ENCODE assay signal across 7 mouse cellular contexts in the genomic region with DNA sequence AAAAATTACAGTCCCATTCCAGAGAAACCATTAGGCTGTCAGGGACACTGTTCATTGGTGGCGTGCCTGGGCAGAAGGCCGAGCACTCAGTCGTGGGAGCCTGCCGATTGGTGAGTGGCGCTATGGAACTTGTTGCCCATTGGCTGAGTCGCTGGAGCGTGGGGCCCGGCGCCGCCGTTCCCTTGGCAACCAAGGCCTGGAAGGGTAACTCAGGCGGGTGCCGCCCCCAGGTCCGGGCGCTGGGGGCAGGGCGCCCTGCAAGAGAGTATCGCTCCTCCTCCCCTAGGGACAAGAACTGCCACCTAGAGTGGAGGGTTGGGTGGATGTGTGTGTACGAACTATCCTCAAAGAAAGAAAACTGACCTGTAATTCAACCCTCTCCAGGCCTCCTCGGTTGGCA. TPM values are rescaled to one million over a fixed set of nuclear protein-coding genes. Genes with fewer than 3 reads are reported as not detected.
DNase-seq lines count a peak whose midpoint lies in the region; ATAC-seq and TF ChIP-seq lines count a peak whose summit lies in the region.

No protein-coding gene starts in this region.

- WGBS in embryonic facial prominence, embryonic 13.5 days: under 1% methylated on average over 19 of the region's 19 CpGs
- under 1% methylated on average over 19 of the region's 19 CpGs for WGBS in heart, adult 2 months
- 0% methylated on average over 19 of the region's 19 CpGs for WGBS in limb, embryonic 12.5 days
- WGBS in midbrain, embryonic 15.5 days: 0% methylated on average over 19 of the region's 19 CpGs
- WGBS in spleen, adult 2 months: 1% methylated on average over 19 of the region's 19 CpGs

- TF ChIP-seq EP300 in heart, adult 2 months (IDR thresholded peaks at IDR 0.05; ENCODE audit: insufficient read depth, low read depth, low read length): no peak

- DNase-seq in adrenal gland, postnatal 36 days: peak; percentile 98
- peak; percentile 88 to 94 for DNase-seq in heart, adult 2 months
- peak; percentile 96 to 97 for DNase-seq in kidney, adult 8-10 months
- peak; percentile 63 to 83 for DNase-seq in spleen, adult 2 months (ENCODE audit: low read depth in 1 of 2, low spot score in 2 of 2)

- H3K4me2 ChIP-seq in embryonic facial prominence, embryonic 13.5 days: peak overlapping the region; percentile 66
- H3K4me2 ChIP-seq in limb, embryonic 12.5 days: peak overlapping the region; percentile 62
- H3K4me2 ChIP-seq in midbrain, embryonic 15.5 days: peak overlapping the region; percentile 65

- no peak for TF ChIP-seq POLR2A in heart, adult 2 months (IDR thresholded peaks at IDR 0.05; ENCODE audit: insufficient read depth, low read depth, low read length)
- no peak for TF ChIP-seq POLR2A in spleen, adult 2 months (IDR thresholded peaks at IDR 0.05; ENCODE audit: low read depth, low read length)

- H3K27me3 ChIP-seq in embryonic facial prominence, embryonic 13.5 days: no peaks in the 10 kb centered on the region
- H3K27me3 ChIP-seq in heart, adult 2 months (ENCODE audit: control insufficient read depth, insufficient read depth, low read length): no peaks in the 10 kb centered on the region
- no peaks in the 10 kb centered on the region for H3K27me3 ChIP-seq in limb, embryonic 12.5 days
- no peaks in the 10 kb centered on the region for H3K27me3 ChIP-seq in midbrain, embryonic 15.5 days (replicated peaks)
- no peaks in the 10 kb centered on the region for H3K27me3 ChIP-seq in spleen, adult 2 months (ENCODE audit: control insufficient read depth, insufficient read depth, low read length)

- peaks cover 36% of the 10 kb centered on the region for H3K4me1 ChIP-seq in embryonic facial prominence, embryonic 13.5 days
- peaks cover 7% of the 10 kb centered on the region for H3K4me1 ChIP-seq in heart, adult 2 months (ENCODE audit: control insufficient read depth, insufficient read depth, low read length)
- H3K4me1 ChIP-seq in limb, embryonic 12.5 days (replicated peaks): peaks cover 33% of the 10 kb centered on the region
- H3K4me1 ChIP-seq in midbrain, embryonic 15.5 days: peaks cover 29% of the 10 kb centered on the region
- H3K4me1 ChIP-seq in spleen, adult 2 months (ENCODE audit: control insufficient read depth, insufficient read depth, insufficient read length): peaks cover 3% of the 10 kb centered on the region

- no peaks in the 10 kb centered on the region for H3K9me3 ChIP-seq in embryonic facial prominence, embryonic 13.5 days
- no peaks in the 10 kb centered on the region for H3K9me3 ChIP-seq in limb, embryonic 12.5 days
- H3K9me3 ChIP-seq in midbrain, embryonic 15.5 days: no peaks in the 10 kb centered on the region

- peak overlapping the region; percentile 80 for H3K27ac ChIP-seq in embryonic facial prominence, embryonic 13.5 days
- no peak overlapping the region for H3K27ac ChIP-seq in heart, adult 2 months
- peak overlapping the region; percentile 64 for H3K27ac ChIP-seq in limb, embryonic 12.5 days
- H3K27ac ChIP-seq in midbrain, embryonic 15.5 days: peak overlapping the region; percentile 79
- H3K27ac ChIP-seq in spleen, adult 2 months (ENCODE audit: insufficient read depth, low read length): no peak overlapping the region

- intact Hi-C loops in heart, adult 2 months (cut with DNase I): no loop called here

- H3K9ac ChIP-seq in embryonic facial prominence, embryonic 13.5 days: peak overlapping the region; percentile 57
- no peak overlapping the region for H3K9ac ChIP-seq in heart, adult 2 months (ENCODE audit: low read depth, low read length)
- 0 out of 2 replicates have a peak overlapping the region, but pooled peaks have one; percentile 23 for H3K9ac ChIP-seq in limb, embryonic 12.5 days (replicated peaks)
- H3K9ac ChIP-seq in midbrain, embryonic 15.5 days: peak overlapping the region; percentile 23; the same call in 1 of the 2 replicates

- no peaks in the 10 kb centered on the region for H3K79me2 ChIP-seq in heart, adult 2 months (replicated peaks; ENCODE audit: control insufficient read depth, insufficient read depth, low read length)

- peak overlapping the region; percentile 38 for H3K4me3 ChIP-seq in embryonic facial prominence, embryonic 13.5 days
- H3K4me3 ChIP-seq in heart, adult 2 months: peak overlapping the region; percentile 35
- H3K4me3 ChIP-seq in limb, embryonic 12.5 days (replicated peaks): peak overlapping the region; percentile 34
- H3K4me3 ChIP-seq in midbrain, embryonic 15.5 days: peak overlapping the region; percentile 39
- peak overlapping the region; percentile 25 for H3K4me3 ChIP-seq in spleen, adult 2 months (ENCODE audit: extremely low read depth, insufficient read depth, insufficient read length)

- no peaks in the 10 kb centered on the region for H3K36me3 ChIP-seq in embryonic facial prominence, embryonic 13.5 days
- H3K36me3 ChIP-seq in heart, adult 2 months (ENCODE audit: control insufficient read depth, insufficient read depth, low read length): no peaks in the 10 kb centered on the region
- no peaks in the 10 kb centered on the region for H3K36me3 ChIP-seq in limb, embryonic 12.5 days
- H3K36me3 ChIP-seq in midbrain, embryonic 15.5 days (replicated peaks): no peaks in the 10 kb centered on the region
- H3K36me3 ChIP-seq in spleen, adult 2 months (ENCODE audit: control insufficient read depth, insufficient read depth, low read length): no peaks in the 10 kb centered on the region

- ATAC-seq in embryonic facial prominence, embryonic 13.5 days (ENCODE audit: insufficient number of reproducible peaks, insufficient read depth, low FRiP score, low TSS enrichment, low read depth): peak; percentile 94
- ATAC-seq in limb, embryonic 12.5 days (ENCODE audit: insufficient number of reproducible peaks, insufficient read depth, low FRiP score, low TSS enrichment, low read depth): peak; percentile 88
- ATAC-seq in midbrain, embryonic 15.5 days (replicated peaks): peak; percentile 95

- TF ChIP-seq CTCF in heart, adult 2 months (IDR thresholded peaks at IDR 0.05): peak; percentile 29; the same call in 1 of the 2 replicates
- TF ChIP-seq CTCF in spleen, adult 2 months (IDR thresholded peaks at IDR 0.05; ENCODE audit: extremely low read depth, insufficient read depth, insufficient read length, insufficient replicate concordance): no peak

RNA-seq across cellular contexts. Expression of gene Sox12, which starts 8.3 kb away (rescaled TPM):
- 10 to 100 TPM in 1 of 2 experiments, 1 to 10 TPM in 1; 8.3 to 12.9 TPM for total RNA-seq in adrenal gland, postnatal 36 days (2021)
- polyA plus RNA-seq in embryonic facial prominence, embryonic 13.5 days (2015; fragmentation: Nextera tagmentation; extraction: Ambion mirVana): 13.1 and 13.2 TPM in 2 replicates
- total RNA-seq in heart, adult 2 months (2021): 1 to 10 TPM; 6.9 to 8.3 TPM
- polyA plus RNA-seq in heart, adult 2 months (2012; rRNA removed): 7.6 and 8.8 TPM in 2 replicates
- polyA plus RNA-seq in limb, embryonic 12.5 days (2016; fragmentation: Nextera tagmentation; extraction: Ambion mirVana): 15.6 and 16.8 TPM in 2 replicates
- 15.4 and 17.0 TPM in 2 replicates for polyA plus RNA-seq in midbrain, embryonic 15.5 days (2015; fragmentation: Nextera tagmentation; extraction: Ambion mirVana)
- 4.0 and 4.6 TPM in 2 replicates for polyA plus RNA-seq in spleen, adult 2 months (2012; rRNA removed)

RNA-seq across cellular contexts. Expression of gene Zcchc3, which starts 8.7 kb away (rescaled TPM):
- total RNA-seq in adrenal gland, postnatal 36 days (2021): 1 to 10 TPM; 6.8 to 8.7 TPM
- 44.1 and 47.8 TPM in 2 replicates for polyA plus RNA-seq in embryonic facial prominence, embryonic 13.5 days (2015; fragmentation: Nextera tagmentation; extraction: Ambion mirVana)
- total RNA-seq in heart, adult 2 months (2021): 1 to 10 TPM; 6.7 to 9.1 TPM
- 4.0 and 5.5 TPM in 2 replicates for polyA plus RNA-seq in heart, adult 2 months (2012; rRNA removed)
- 74.1 and 76.6 TPM in 2 replicates for polyA plus RNA-seq in limb, embryonic 12.5 days (2016; fragmentation: Nextera tagmentation; extraction: Ambion mirVana)
- polyA plus RNA-seq in midbrain, embryonic 15.5 days (2015; fragmentation: Nextera tagmentation; extraction: Ambion mirVana): 18.0 and 20.2 TPM in 2 replicates
- 1.8 and 2.7 TPM in 2 replicates for polyA plus RNA-seq in spleen, adult 2 months (2012; rRNA removed)

RNA-seq across cellular contexts. Expression of gene 6820408C15Rik, which starts 9.3 kb away (rescaled TPM):
- total RNA-seq in adrenal gland, postnatal 36 days (2021): under 1 TPM; 0.17 to 0.26 TPM
- polyA plus RNA-seq in embryonic facial prominence, embryonic 13.5 days (2015; fragmentation: Nextera tagmentation; extraction: Ambion mirVana): 0.25 and 0.44 TPM in 2 replicates
- total RNA-seq in heart, adult 2 months (2021): 1 to 10 TPM; 1.5 to 2.4 TPM
- polyA plus RNA-seq in heart, adult 2 months (2012; rRNA removed): 2.5 and 4.0 TPM in 2 replicates
- 0.24 and 0.59 TPM in 2 replicates for polyA plus RNA-seq in limb, embryonic 12.5 days (2016; fragmentation: Nextera tagmentation; extraction: Ambion mirVana)
- 1.9 and 2.5 TPM in 2 replicates for polyA plus RNA-seq in midbrain, embryonic 15.5 days (2015; fragmentation: Nextera tagmentation; extraction: Ambion mirVana)
- polyA plus RNA-seq in spleen, adult 2 months (2012; rRNA removed): 0.12 TPM in 1 of 2 replicates, not detected in the other

RNA-seq across cellular contexts. Expression of gene Nrsn2, which starts 29.7 kb away (rescaled TPM):
- 1 to 10 TPM; 2.3 to 2.5 TPM for total RNA-seq in adrenal gland, postnatal 36 days (2021)
- 2.1 and 2.3 TPM in 2 replicates for polyA plus RNA-seq in embryonic facial prominence, embryonic 13.5 days (2015; fragmentation: Nextera tagmentation; extraction: Ambion mirVana)
- total RNA-seq in heart, adult 2 months (2021): not detected
- polyA plus RNA-seq in heart, adult 2 months (2012; rRNA removed): 0.31 TPM in 1 of 2 replicates, not detected in the other
- 2.2 and 3.0 TPM in 2 replicates for polyA plus RNA-seq in limb, embryonic 12.5 days (2016; fragmentation: Nextera tagmentation; extraction: Ambion mirVana)
- polyA plus RNA-seq in midbrain, embryonic 15.5 days (2015; fragmentation: Nextera tagmentation; extraction: Ambion mirVana): 49.4 and 51.0 TPM in 2 replicates
- not detected in 2 replicates for polyA plus RNA-seq in spleen, adult 2 months (2012; rRNA removed)

RNA-seq across cellular contexts. Expression of gene Defb23, which starts 58.3 kb away (rescaled TPM):
- total RNA-seq in adrenal gland, postnatal 36 days (2021): not detected
- not detected in 2 replicates for polyA plus RNA-seq in embryonic facial prominence, embryonic 13.5 days (2015; fragmentation: Nextera tagmentation; extraction: Ambion mirVana)
- total RNA-seq in heart, adult 2 months (2021): not detected
- polyA plus RNA-seq in heart, adult 2 months (2012; rRNA removed): not detected in 2 replicates
- not detected in 2 replicates for polyA plus RNA-seq in limb, embryonic 12.5 days (2016; fragmentation: Nextera tagmentation; extraction: Ambion mirVana)
- not detected in 2 replicates for polyA plus RNA-seq in midbrain, embryonic 15.5 days (2015; fragmentation: Nextera tagmentation; extraction: Ambion mirVana)
- polyA plus RNA-seq in spleen, adult 2 months (2012; rRNA removed): not detected in 2 replicates

Comparison
In these comparisons a context has a peak if more than half of its experiments do, and no peak if none do; other contexts are left out.
1. H3K27ac ChIP-seq: peak in embryonic facial prominence, embryonic 13.5 days (single experiment), limb, embryonic 12.5 days (single experiment) and midbrain, embryonic 15.5 days (single experiment); none in heart, adult 2 months (single experiment) and spleen, adult 2 months (single experiment).
2. Peak in every context shown above with its lines, with median percentiles within 50 percentile points of each other: DNase-seq, ATAC-seq, H3K4me2 ChIP-seq and H3K4me3 ChIP-seq.